Mouse (Mus musculus) MEL (cell line): ENCODE measurements around the gene Nup37.

Source experiments
- CTCF ChIP-seq, 3 experiments: IDR thresholded peaks in 2 of 3; conservative IDR thresholded peaks in 1 of 3; 2 replicates each; pipeline ENCODE4 v1.5.1; 2011 to 2012; ENCODE audit warnings: low read length in 3 of 3, low read depth in 2 of 3, mild to moderate bottlenecking in 2 of 3, improper control_type of control experiment in 1 of 3, inconsistent platforms in 1 of 3, mixed read lengths in 1 of 3, moderate library complexity in 1 of 3; ENCODE audit not compliant: control insufficient read depth in 1 of 3, insufficient read depth in 1 of 3, poor library complexity in 1 of 3, severe bottlenecking in 1 of 3
- EP300 ChIP-seq, 2 experiments: IDR thresholded peaks; 2 replicates each; pipeline ENCODE4 v1.6.1; 2011; ENCODE audit warnings: improper control_type of control experiment in 2 of 2, low read length in 2 of 2, low read depth in 1 of 2, mild to moderate bottlenecking in 1 of 2
- ETS1 ChIP-seq: IDR thresholded peaks from 2 replicates; pipeline ENCODE4 v1.6.1; 2012; ENCODE audit warnings: low read depth, mild to moderate bottlenecking, inconsistent platforms, low read length, improper control_type of control experiment, moderate library complexity
- JUND ChIP-seq: IDR thresholded peaks from 2 replicates; pipeline ENCODE4 v1.6.1; 2011; ENCODE audit warnings: low read depth, mild to moderate bottlenecking, improper control_type of control experiment, low read length
- MEF2A ChIP-seq: IDR thresholded peaks from 2 replicates; pipeline ENCODE4 v1.6.1; 2014; ENCODE audit warnings: low read depth, mild to moderate bottlenecking, inconsistent platforms, low read length, improper control_type of control experiment; ENCODE audit not compliant: poor library complexity, insufficient replicate concordance, severe bottlenecking; ENCODE audit errors: extremely low read depth
- MYC ChIP-seq: IDR thresholded peaks from 2 replicates; pipeline ENCODE4 v1.6.1; 2011; ENCODE audit warnings: low read depth, mild to moderate bottlenecking, low read length, improper control_type of control experiment, moderate library complexity
- NELFE ChIP-seq: IDR thresholded peaks from 2 replicates; pipeline ENCODE4 v1.6.1; 2011; ENCODE audit warnings: low read depth, low read length, improper control_type of control experiment
- NRF1 ChIP-seq: IDR thresholded peaks from 2 replicates; pipeline ENCODE4 v1.6.1; 2014; ENCODE audit warnings: low read depth, mild to moderate bottlenecking, inconsistent platforms, low read length, improper control_type of control experiment, moderate library complexity; ENCODE audit not compliant: poor library complexity, insufficient read depth, severe bottlenecking
- POLR2A ChIP-seq, 2 experiments: IDR thresholded peaks; 2 replicates each; pipeline ENCODE4 v1.6.1; 2011 to 2012; ENCODE audit warnings: low read length in 2 of 2, mild to moderate bottlenecking in 2 of 2, control low read depth in 1 of 2, improper control_type of control experiment in 1 of 2, low read depth in 1 of 2, moderate library complexity in 1 of 2; ENCODE audit not compliant: control insufficient read depth in 1 of 2, insufficient read depth in 1 of 2, poor library complexity in 1 of 2
- RCOR1 ChIP-seq: IDR thresholded peaks from 2 replicates; pipeline ENCODE4 v1.6.1; 2012; ENCODE audit warnings: low read depth, mild to moderate bottlenecking, inconsistent platforms, low read length, improper control_type of control experiment
- SMC3 ChIP-seq: IDR thresholded peaks from 2 replicates; pipeline ENCODE4 v1.6.1; 2011; ENCODE audit warnings: low read depth, low read length, improper control_type of control experiment
- ZMIZ1 ChIP-seq: IDR thresholded peaks from 2 replicates; pipeline ENCODE4 v1.6.1; 2012; ENCODE audit warnings: low read depth, mild to moderate bottlenecking, inconsistent platforms, low read length, improper control_type of control experiment, moderate library complexity

GRCm38 (mm10) chr10:88167438-88168077 is 20.8 kb downstream of the Nup37 start:
- TF ChIP-seq NRF1 (no peak), ZMIZ1 (no peak), ETS1 (no peak), EP300 (IDR thresholded peaks at IDR 0.05; ENCODE audit: low read depth in 1 of 2, low read length in 2 of 2) (no peak), NELFE (no peak), CTCF (IDR thresholded peaks at IDR 0.05 in 2 of 3, conservative IDR thresholded peaks at IDR 0.05 in 1 of 3; ENCODE audit: control insufficient read depth in 1 of 3, insufficient read depth in 1 of 3, low read depth in 2 of 3, low read length in 3 of 3, poor library complexity in 1 of 3, severe bottlenecking in 1 of 3) (no peak), POLR2A (IDR thresholded peaks at IDR 0.05; ENCODE audit: control insufficient read depth in 1 of 2, insufficient read depth in 1 of 2, low read depth in 1 of 2, low read length in 2 of 2, poor library complexity in 1 of 2) (no peak), RCOR1 (no peak), MYC (no peak), JUND (no peak), MEF2A (no peak), SMC3 (no peak)
